Mouse (Mus musculus): ENCODE data around the gene 2310022A10Rik. TPM values are rescaled to one million over a fixed set of nuclear protein-coding genes. Genes with fewer than 3 reads are reported as not detected.

Gene 2310022A10Rik
- polyA plus RNA-seq, 1 experiment from 2014 or later = 36.4 TPM

DNA sequence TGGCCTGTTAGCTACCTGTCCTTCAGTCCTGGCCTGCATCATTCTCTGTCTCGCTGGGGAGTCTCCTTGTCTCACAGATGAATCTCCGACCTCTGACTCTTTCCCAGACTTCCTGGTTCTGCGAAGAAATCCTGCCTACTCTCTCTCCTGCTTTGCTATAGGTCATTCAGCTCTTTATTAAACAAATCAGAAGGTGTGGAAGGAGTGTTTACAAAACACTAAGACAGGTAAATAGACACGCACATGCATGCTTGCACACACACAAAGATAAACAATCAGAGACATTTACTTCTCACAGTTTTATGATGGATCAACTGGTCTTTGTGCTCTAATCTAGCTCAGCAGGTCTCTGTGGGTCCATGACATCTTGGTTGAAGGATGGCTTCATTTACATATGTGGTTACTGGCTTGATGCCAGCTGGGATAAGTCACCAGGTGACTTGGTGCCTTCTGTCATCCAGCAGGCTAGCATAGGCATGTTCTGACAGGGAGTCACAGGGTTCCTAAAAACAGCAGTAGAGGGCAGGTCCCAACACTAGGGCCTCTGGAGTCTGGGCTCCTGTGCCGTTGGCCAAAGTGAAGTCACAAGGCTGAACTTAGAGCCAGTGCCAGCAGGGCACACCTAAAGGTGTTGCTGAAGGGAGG lies 16.7 kb downstream of the 2310022A10Rik start:
- ATAC-seq (ENCODE audit: insufficient number of reproducible peaks, low FRiP score) = no peak
- WGBS = 87% methylated on average over 5 of the region's 5 CpGs

DNA sequence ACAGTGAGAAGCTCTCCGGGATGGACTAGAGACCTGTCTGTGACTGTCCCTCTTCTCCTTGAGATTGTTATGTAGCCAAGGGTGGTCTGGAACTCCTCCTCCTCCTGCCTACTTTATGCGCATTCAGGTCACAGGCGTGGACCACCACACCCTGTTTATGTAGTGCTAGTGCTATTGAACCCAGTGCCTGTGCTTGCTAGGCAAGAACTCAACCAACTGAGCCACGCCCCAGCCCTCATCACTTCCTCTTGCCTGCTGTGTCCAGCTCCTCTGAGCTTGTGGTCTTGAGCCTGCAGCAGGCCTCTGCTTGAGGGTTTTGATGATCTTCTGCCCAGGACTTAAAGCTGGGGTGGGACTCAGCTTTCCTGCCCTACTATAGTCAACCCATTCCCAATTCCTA lies 19.1 kb downstream of the 2310022A10Rik start:
- H3K4me2 ChIP-seq = no peak overlapping the region
- H3K9ac ChIP-seq = no peak overlapping the region
- 93% methylated on average over 4 of the region's 4 CpGs for WGBS
- ATAC-seq (ENCODE audit: insufficient number of reproducible peaks, low FRiP score) = no peak
- peaks cover 88% of the 10 kb centered on the region for H3K36me3 ChIP-seq
- H3K27ac ChIP-seq (ENCODE audit: poor library complexity, severe bottlenecking) = no peak overlapping the region
- H3K4me3 ChIP-seq = no peak overlapping the region
- H3K27me3 ChIP-seq (replicated peaks) = no peaks in the 10 kb centered on the region
- no peaks in the 10 kb centered on the region for H3K4me1 ChIP-seq (replicated peaks)
- no peaks in the 10 kb centered on the region for H3K9me3 ChIP-seq (replicated peaks)

More for the DNA sequence above, 16.7 kb downstream of the 2310022A10Rik start:
- Histone ChIP-seq H3K4me1 (replicated peaks) (no peaks in the 10 kb centered on the region), H3K9me3 (replicated peaks) (no peaks in the 10 kb centered on the region), H3K4me2 (no peak overlapping the region), H3K4me3 (no peak overlapping the region), H3K9ac (no peak overlapping the region), H3K27ac (ENCODE audit: poor library complexity, severe bottlenecking) (no peak overlapping the region), H3K36me3 (peaks cover 87% of the 10 kb centered on the region), H3K27me3 (replicated peaks) (no peaks in the 10 kb centered on the region)

DNA sequence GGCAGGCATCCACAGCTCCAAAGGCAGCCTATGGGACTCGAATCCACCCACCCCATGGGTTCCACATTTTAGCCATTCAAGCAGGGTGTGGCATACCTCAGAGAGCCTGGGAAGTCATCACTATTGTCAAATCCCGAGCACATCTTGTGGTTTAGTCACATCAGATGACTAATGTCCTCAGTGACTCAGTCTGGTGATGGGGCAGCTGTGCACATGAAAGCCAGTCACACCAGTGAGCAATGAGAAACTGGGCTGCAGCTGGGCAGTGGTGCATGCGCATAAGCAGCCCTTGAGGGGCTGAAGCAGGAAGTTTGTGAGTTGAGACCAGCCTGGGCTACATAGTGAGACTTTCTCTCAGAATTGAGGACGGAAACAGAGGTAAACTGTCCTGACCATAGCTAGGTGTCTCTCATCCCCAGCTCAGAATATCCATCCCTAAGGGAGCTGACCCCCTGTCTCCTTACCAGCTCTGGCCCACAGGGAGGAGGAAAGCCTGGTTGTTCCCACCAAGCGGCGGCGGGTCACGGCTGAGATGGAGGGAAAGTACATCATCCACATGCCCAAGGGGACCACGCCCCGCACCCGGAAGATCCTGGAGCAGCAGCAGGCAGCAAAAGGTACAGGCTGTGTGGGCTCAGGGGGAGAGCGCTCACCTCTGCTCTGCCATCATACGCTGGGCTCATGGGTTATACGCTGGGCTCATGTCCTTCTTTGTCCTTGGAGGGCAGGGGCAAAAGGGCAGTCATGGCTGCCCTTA lies 21.3 kb downstream of the 2310022A10Rik start:
- H3K4me3 ChIP-seq = no peak overlapping the region
- no peak overlapping the region for H3K9ac ChIP-seq
- H3K27ac ChIP-seq (ENCODE audit: poor library complexity, severe bottlenecking) = no peak overlapping the region
- H3K27me3 ChIP-seq (replicated peaks) = no peaks in the 10 kb centered on the region
- WGBS = 90% methylated on average over 14 of the region's 14 CpGs
- no peaks in the 10 kb centered on the region for H3K9me3 ChIP-seq (replicated peaks)
- H3K4me1 ChIP-seq (replicated peaks) = no peaks in the 10 kb centered on the region
- H3K36me3 ChIP-seq = peaks cover 89% of the 10 kb centered on the region
- ATAC-seq (ENCODE audit: insufficient number of reproducible peaks, low FRiP score) = no peak
- H3K4me2 ChIP-seq = no peak overlapping the region

- no peaks in the 10 kb centered on the region for H3K9me3 ChIP-seq (replicated peaks)
- H3K27me3 ChIP-seq (replicated peaks) = no peaks in the 10 kb centered on the region
- H3K4me2 ChIP-seq = no peak overlapping the region
- H3K9ac ChIP-seq = no peak overlapping the region
- no peak overlapping the region for H3K27ac ChIP-seq (ENCODE audit: poor library complexity, severe bottlenecking)
- no peaks in the 10 kb centered on the region for H3K4me1 ChIP-seq (replicated peaks)
- 66% methylated on average over 6 of the region's 6 CpGs for WGBS
- ATAC-seq (ENCODE audit: insufficient number of reproducible peaks, low FRiP score) = no peak
- peaks cover 90% of the 10 kb centered on the region for H3K36me3 ChIP-seq
- H3K4me3 ChIP-seq = no peak overlapping the region
These were observed 23.9 kb downstream of the 2310022A10Rik start for GRCm38 (mm10) chr7:27576914-27577313.

GRCm38 (mm10) chr7:27577589-27577988 lies 24.6 kb downstream of the 2310022A10Rik start:
- Histone ChIP-seq H3K4me3 (no peak overlapping the region), H3K27me3 (replicated peaks) (no peaks in the 10 kb centered on the region), H3K4me2 (no peak overlapping the region), H3K9ac (no peak overlapping the region), H3K9me3 (replicated peaks) (no peaks in the 10 kb centered on the region), H3K36me3 (peaks cover 90% of the 10 kb centered on the region), H3K27ac (ENCODE audit: poor library complexity, severe bottlenecking) (no peak overlapping the region), H3K4me1 (replicated peaks) (no peaks in the 10 kb centered on the region)
- 89% methylated on average over 6 of the region's 6 CpGs for WGBS
- ATAC-seq (ENCODE audit: insufficient number of reproducible peaks, low FRiP score) = no peak

DNA sequence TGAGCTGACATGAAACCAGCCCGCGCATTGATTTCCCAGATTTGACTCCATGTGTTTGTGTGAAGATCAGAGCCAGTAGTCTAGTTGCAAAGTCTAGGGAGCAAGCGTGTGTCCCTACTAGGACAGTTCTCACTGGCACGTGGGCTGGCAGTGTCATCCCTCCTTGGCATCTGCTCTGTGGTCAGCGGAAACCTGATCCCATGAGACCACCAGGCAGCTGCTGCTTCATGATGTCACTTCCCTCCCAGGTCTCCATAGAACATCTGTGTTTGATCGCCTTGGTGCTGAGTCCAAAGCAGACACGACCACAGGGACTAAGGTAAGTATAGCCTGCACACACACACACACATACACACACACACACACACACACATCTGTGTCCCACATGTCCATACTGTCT lies 25.4 kb downstream of the 2310022A10Rik start:
- no peaks in the 10 kb centered on the region for H3K9me3 ChIP-seq (replicated peaks)
- no peak overlapping the region for H3K4me2 ChIP-seq
- no peak overlapping the region for H3K27ac ChIP-seq (ENCODE audit: poor library complexity, severe bottlenecking)
- H3K9ac ChIP-seq = no peak overlapping the region
- H3K27me3 ChIP-seq (replicated peaks) = no peaks in the 10 kb centered on the region
- H3K4me1 ChIP-seq (replicated peaks) = no peaks in the 10 kb centered on the region
- no peak overlapping the region for H3K4me3 ChIP-seq
- ATAC-seq (ENCODE audit: insufficient number of reproducible peaks, low FRiP score) = no peak
- peaks cover 97% of the 10 kb centered on the region for H3K36me3 ChIP-seq
- whole genome bisulfite sequencing = 83% methylated on average over 7 of the region's 7 CpGs

DNA sequence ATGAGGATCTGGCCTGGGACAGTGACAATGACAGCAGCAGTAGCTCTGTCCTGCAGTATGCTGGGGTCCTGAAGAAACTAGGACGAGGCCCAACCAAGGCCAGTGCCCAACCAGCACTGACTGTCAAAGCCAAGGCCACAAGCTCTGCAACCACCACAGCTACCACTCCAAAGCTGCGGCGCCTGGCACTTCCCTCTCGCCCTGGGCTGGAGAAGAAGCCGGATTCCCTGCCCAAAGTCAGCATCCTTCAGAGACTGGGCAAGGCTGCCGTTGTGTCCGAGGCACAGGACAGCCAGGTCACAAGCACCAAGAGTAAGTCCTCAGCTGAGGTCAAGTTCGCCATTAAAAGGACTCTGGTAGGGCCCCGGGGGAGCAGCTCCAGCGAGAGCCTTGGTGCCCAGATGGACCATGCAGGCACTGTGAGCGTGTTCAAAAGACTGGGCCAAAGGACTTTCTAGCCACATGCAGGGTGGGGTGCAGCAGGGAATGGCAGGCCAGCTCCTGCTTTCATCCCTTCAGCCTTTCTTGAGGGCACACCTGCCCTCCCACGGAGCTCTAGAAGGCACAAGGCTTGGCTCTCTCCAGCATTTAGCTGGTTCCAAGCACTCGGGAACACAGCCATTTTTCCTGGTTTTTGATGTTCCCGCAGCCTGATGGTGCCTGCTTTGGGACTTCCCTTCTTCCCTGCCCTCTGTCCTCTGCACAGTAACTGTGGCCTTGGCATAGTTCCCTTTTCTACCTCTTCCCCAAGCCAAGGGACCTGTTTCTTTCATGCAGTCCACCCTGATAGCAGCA lies 27.5 kb downstream of the 2310022A10Rik start:
- Histone ChIP-seq H3K4me3 (no peak overlapping the region), H3K4me1 (replicated peaks) (no peaks in the 10 kb centered on the region), H3K9me3 (replicated peaks) (no peaks in the 10 kb centered on the region), H3K4me2 (no peak overlapping the region), H3K27me3 (replicated peaks) (no peaks in the 10 kb centered on the region), H3K9ac (no peak overlapping the region), H3K36me3 (peaks cover 81% of the 10 kb centered on the region), H3K27ac (ENCODE audit: poor library complexity, severe bottlenecking) (no peak overlapping the region)
- ATAC-seq (ENCODE audit: insufficient number of reproducible peaks, low FRiP score) = no peak
- 88% methylated on average over 14 of the region's 14 CpGs for WGBS

- Histone ChIP-seq H3K9ac (no peak overlapping the region), H3K4me1 (replicated peaks) (no peaks in the 10 kb centered on the region), H3K4me3 (no peak overlapping the region), H3K4me2 (no peak overlapping the region), H3K9me3 (replicated peaks) (no peaks in the 10 kb centered on the region), H3K27ac (ENCODE audit: poor library complexity, severe bottlenecking) (no peak overlapping the region), H3K36me3 (peaks cover 21% of the 10 kb centered on the region), H3K27me3 (replicated peaks) (no peaks in the 10 kb centered on the region)
- WGBS = 75% methylated on average over 2 of the region's 2 CpGs
- no peak for ATAC-seq (ENCODE audit: insufficient number of reproducible peaks, low FRiP score)
These were observed 33.8 kb downstream of the 2310022A10Rik start for GRCm38 (mm10) chr7:27586861-27587260.

DNA sequence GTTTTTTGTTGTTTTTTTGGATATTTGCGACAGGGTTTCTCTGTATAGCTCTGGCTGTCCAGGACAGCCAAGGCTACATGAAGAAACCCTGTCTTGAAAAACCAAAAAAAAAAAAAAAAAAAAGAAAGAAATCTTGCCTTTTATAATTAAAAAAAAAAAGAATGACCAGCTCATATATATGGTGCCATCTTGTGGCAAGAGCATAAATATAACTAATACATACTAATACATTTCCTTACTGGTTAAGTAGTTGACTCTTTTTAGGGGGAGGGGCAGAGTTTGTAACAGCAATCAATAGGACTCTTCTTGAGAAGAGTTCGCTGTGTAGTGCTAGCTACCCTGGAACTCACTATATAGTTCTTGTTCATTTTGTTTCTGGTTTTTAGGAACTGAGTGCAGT lies 34.7 kb downstream of the 2310022A10Rik start:
- Histone ChIP-seq H3K4me3 (no peak overlapping the region), H3K27ac (ENCODE audit: poor library complexity, severe bottlenecking) (no peak overlapping the region)
- WGBS = 90% methylated on average over 2 of the region's 2 CpGs

GRCm38 (mm10) chr7:27590088-27590487 lies 37.1 kb downstream of the 2310022A10Rik start:
- no peaks in the 10 kb centered on the region for H3K9me3 ChIP-seq (replicated peaks)
- H3K36me3 ChIP-seq = 0 out of 2 replicates have a peak, but pooled peaks cover 4% of the 10 kb centered on the region
- H3K27me3 ChIP-seq (replicated peaks) = no peaks in the 10 kb centered on the region
- H3K4me2 ChIP-seq = no peak overlapping the region
- H3K4me1 ChIP-seq (replicated peaks) = peaks cover 25% of the 10 kb centered on the region
- H3K9ac ChIP-seq = no peak overlapping the region
- no peak overlapping the region for H3K4me3 ChIP-seq
- WGBS = 91% methylated on average over 4 of the region's 4 CpGs
- H3K27ac ChIP-seq (ENCODE audit: poor library complexity, severe bottlenecking) = no peak overlapping the region
- no peak for ATAC-seq (ENCODE audit: insufficient number of reproducible peaks, low FRiP score)

More for the DNA sequence above, 34.7 kb downstream of the 2310022A10Rik start:
- Histone ChIP-seq H3K4me1 (replicated peaks) (peaks cover 3% of the 10 kb centered on the region), H3K36me3 (peaks cover 12% of the 10 kb centered on the region), H3K9ac (no peak overlapping the region), H3K4me2 (no peak overlapping the region), H3K9me3 (replicated peaks) (no peaks in the 10 kb centered on the region), H3K27me3 (replicated peaks) (no peaks in the 10 kb centered on the region)
- no peak for ATAC-seq (ENCODE audit: insufficient number of reproducible peaks, low FRiP score)

DNA sequence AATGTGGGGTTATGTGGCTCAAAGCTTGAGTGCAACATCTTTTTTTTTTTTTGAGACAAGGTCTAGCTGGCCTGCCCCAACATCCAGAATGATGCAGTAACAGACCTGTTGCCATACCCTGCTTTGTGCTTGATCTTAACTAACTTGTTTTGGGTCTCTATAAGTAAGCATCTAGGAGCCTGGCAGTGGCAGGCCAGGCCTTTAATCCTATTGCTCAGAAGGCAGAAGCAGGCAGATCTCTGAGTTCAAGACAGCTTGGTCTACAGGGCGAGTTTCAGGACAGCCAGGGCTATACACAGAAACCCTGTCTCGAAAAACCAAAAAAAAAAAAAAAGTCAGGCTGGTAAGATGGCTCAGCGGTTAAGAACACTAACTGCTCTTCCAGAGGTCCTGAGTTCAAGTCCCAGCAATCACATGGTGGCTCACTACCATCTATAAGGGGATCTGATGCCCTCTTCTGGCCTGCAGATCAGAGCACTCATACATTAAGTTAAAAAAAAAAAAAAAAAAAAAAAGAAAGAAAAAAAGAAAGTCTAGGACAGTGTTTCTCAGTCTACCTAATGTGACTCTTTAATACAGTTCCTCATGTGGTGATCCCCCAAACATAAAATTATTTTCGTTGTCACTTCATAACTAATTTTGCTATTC lies 37.7 kb downstream of the 2310022A10Rik start:
- Histone ChIP-seq H3K4me3 (peak overlapping the region; percentile 83), H3K9ac (peak overlapping the region; percentile 71), H3K4me1 (replicated peaks) (peaks cover 30% of the 10 kb centered on the region), H3K4me2 (peak overlapping the region; percentile 84), H3K9me3 (replicated peaks) (no peaks in the 10 kb centered on the region), H3K36me3 (0 out of 2 replicates have a peak, but pooled peaks cover 8% of the 10 kb centered on the region), H3K27me3 (replicated peaks) (no peaks in the 10 kb centered on the region), H3K27ac (ENCODE audit: poor library complexity, severe bottlenecking) (peak overlapping the region; percentile 95)
- WGBS = 64% methylated on average over 4 of the region's 4 CpGs
- ATAC-seq (ENCODE audit: insufficient number of reproducible peaks, low FRiP score) = no peak

Data from heart, embryonic 12.5 days (tissue).